Mouse (Mus musculus) embryo, embryonic 11.5 days (tissue): ENCODE data around the gene Ptprg.

Experiments used
- DNase-seq: peaks from one replicate; pipeline ENCODE4 v3.0.0-alpha.2; 2012; ENCODE audit warnings: low read depth, low spot score

Ptprg gene

DNA sequence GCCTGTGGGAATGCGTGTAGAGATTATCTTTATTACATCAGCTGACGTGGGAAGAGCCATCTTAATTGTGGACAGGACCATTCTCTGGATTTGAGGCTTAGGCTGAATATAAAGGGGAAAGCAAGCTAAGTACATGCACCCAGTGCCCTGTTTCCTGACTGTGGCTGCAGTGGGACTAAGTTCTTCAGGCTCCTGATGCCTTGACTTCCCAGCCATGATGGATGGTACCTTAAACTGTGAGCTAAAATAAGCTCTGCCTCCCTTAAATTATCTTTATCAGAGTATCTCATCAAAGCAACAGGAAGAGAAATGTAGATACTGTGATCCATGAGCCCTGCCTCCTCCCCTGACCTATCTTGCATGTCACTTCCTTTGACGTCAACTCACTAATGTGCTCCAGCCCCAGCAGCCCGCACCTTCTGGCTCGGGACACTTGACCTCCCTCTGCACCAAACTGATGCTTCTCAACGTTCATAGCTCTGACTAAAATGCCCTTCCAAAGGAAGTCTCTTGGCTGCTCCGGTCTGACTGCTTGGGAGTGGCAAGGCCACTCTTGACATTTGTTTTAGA lies 578.8 kb downstream of the Ptprg start:
- DNase-seq: no peak

DNA sequence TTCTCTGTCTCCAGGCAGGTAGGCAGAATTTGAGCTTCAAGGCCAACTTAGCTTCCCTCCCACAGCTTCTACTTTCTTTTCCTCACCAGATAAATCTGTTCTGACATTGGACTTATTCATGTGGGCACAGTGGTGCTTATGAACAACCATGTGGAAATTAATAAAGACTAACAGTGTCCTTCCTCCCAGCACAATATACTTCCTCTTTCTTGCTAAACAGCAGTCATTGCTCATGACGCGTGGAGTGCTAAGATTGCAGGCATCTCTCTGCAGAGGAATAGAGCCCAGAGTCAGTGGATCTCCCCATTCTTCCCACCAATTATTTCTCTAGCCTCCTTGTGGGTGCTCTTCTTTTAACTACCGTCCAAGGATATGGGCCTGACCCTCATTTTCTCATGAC lies 579.8 kb downstream of the Ptprg start:
- DNase-seq: no peak

GRCm38 (mm10) chr14:12134504-12134903 lies 581.2 kb downstream of the Ptprg start:
- DNase-seq: no peak

DNA sequence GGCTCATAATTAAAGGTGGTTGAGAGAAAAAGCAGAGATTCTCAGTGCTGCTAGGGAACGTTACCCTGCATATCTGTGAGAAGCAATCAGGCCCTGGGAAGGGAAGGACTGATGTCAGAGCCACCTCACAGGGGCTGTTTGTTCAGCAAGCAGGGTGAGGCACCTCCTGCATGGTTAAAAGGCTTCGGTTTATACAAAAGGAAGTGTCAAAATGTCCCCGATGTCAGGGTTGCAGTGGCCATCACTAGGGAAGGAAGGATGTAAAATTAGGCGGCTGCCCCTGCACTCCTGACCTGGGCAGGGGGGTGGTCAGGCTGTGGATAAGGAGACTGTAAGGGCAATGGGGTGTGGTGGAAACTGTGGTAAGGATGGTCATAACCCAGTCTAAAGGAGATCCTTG lies 583.2 kb downstream of the Ptprg start:
- DNase-seq: no peak

GRCm38 (mm10) chr14:12139643-12140481 lies 586.5 kb downstream of the Ptprg start:
- DNase-seq: peak; percentile 61

DNA sequence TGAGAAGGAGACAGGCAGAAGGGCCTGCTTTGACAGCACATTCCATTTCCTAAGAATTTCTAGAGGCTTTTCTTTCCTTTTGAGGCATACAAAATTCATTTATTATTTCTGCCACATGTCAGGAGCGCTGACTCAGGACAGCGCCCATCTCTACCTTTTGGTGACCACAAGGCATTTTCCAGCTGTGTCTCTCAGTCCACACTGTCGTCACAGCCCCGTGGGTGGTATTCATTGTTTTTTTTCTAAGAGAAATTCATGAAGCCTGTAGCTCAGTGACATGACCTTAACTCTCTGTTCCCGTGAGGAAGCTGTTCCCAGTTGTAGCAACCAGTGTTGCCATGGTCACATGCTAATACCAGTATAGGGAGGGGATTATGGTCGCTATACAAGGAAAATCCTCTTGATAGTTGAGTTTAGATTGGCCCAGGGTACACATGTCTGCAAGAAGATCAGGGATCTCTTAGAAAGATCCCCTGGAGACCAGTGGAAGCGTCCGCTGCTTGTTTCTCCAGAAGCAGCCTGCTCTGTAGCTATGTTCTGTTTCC lies 590.7 kb downstream of the Ptprg start:
- DNase-seq: no peak

DNA sequence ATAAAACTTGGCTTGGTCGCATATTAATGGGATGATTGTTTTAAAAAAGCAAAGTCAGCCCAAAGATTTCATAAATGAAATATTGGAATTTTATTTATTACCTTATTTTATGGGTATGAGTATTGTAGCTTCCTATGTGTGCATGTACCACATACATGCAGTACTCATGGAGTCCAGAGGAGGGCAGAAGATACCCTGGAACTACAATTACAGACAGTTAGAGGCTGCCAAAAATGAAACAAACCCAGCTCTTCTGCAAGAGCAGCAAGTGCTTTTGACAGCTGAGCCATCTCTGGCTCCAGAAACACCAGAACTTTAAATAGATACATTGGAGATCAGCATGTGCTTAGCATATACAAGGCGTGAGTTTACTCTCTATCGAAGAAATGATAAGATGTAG lies 592.6 kb downstream of the Ptprg start:
- no peak for DNase-seq

GRCm38 (mm10) chr14:12149529-12149928 lies 596.2 kb downstream of the Ptprg start:
- no peak for DNase-seq

- peak; percentile 37 for DNase-seq
Measured at GRCm38 (mm10) chr14:12151927-12152326, 598.6 kb downstream of the Ptprg start.

GRCm38 (mm10) chr14:12152748-12153147 lies 599.4 kb downstream of the Ptprg start:
- DNase-seq: no peak

DNA sequence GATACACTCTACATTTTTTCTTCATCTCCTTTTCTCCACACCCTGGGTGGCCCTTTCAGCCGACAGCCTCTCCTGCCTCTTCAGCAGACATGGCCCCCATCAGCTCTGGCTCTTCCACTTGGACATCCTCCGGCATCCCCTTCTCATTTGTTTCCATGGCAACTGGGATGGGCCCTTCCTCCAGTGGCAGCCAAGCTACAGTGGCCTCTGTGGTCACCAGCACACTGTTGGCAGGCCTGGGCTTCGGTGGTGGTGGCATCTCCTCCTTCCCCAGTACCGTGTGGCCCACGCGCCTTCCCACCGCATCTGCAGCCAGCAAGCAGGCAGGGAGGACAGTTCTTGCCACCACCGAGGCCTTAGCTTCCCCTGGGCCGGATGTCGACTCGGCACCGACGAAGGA lies 600.3 kb downstream of the Ptprg start:
- DNase-seq: no peak

DNA sequence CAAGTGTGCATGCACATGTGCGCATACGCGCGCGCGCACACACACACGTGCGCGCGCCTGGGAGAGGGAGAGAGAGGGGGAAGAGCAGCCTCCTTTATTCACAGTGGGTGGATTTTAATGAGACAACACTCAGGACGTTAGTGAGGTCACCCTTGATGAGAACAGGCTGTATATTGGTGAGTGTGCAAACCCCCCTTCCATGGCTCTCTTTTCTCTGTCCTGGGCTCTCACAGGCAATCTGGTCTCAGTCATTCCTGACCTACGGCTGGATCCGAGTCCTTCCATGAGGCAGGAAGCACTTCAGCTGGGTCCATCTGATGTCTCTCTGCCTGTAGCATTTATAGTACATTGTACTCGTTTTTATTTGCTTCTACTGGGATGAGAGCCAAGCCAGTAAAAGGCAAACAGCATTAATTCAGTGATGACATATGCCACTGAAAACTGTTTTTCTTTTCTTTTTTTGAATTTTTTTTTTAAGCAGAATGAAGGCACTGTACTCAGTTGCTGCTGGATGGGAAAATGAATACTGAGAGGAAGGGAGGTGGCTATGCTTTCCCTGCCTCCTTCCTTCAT lies 608.5 kb downstream of the Ptprg start:
- no peak for DNase-seq

- DNase-seq: no peak
Measured at GRCm38 (mm10) chr14:12162331-12162854, 609.1 kb downstream of the Ptprg start.

DNA sequence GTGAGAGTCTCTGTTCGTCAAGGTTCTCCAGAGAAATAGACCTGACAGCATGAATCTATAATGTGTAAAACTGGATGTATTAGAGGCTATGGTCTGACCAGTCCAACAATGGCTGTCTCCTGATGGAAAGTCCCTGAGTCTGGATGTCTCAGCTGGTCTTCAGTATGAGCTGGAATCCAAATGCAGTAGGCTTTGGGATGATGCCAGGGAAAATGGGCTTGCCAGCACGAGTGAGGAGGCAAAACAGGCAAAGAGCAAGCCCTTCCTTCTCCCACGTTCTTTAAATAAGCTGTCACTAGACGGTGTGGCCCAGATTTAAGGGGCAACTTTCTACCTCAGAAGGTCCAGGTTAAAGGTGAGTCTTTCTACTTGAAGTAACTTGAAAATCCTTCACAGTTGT lies 609.9 kb downstream of the Ptprg start:
- no peak for DNase-seq

- no peak for DNase-seq
Measured at GRCm38 (mm10) chr14:12167215-12167614, 613.9 kb downstream of the Ptprg start.

DNA sequence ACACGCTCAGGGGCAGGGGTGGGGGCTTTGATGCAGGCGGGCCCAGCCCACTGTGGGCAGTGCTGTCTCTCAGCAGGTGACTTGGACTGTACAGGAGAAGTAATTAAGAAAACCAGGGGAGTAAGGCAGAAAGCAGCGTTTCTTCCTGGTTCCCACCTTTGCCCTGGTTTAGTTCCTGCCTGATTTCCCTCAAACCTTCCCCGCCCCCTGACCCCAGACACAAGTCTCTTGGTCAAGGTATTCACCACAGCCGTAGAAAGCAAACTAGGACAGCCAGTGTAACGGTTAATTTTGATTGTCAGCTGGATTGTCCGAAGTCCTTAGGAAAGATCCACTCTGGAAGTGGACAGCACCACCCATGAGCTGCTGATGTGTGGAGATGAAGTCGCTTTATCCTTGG lies 614.3 kb downstream of the Ptprg start:
- DNase-seq: no peak

- no peak for DNase-seq
Measured at GRCm38 (mm10) chr14:12177436-12177835, 624.1 kb downstream of the Ptprg start.

DNA sequence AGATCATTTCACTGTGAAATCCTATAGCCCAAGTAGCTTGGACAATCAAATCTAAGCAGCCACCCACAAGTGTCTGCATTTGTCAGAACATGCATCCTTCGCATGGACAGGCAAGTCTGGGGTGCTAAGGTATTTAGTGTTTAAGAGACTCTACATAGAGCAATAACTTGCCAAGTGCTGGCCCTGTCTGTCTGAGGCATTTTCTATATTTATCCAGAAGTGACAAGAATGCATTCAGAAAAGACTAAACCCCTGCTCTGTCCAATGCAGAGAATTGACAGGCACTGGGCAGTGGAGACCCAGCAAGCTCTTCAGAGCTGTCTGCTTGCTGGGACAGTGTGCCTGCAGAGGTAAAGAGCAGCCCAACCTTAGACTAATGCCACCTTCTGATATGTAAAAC lies 625.3 kb downstream of the Ptprg start:
- DNase-seq: no peak

DNA sequence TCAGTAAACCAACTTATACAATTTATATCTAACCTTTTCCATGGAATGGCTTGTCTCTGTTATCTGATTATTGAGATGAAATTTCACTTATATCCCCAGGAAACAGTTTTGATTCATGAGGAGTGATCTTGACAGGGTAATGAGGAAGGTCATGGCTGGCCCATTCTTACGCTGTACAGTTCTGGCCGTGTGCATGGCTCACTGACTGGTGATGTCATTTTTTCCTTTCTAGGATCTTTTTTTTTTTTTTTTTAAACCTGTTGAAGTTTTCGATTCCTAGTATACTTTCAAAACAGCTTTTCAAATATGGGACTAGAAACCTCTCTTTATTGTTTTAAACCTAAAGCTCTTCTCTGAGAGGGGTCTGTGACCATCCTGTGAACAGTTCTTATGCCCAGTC lies 626.8 kb downstream of the Ptprg start:
- no peak for DNase-seq

- DNase-seq: no peak
Measured at GRCm38 (mm10) chr14:12185040-12185439, 631.7 kb downstream of the Ptprg start.

- DNase-seq: no peak
Measured at GRCm38 (mm10) chr14:12188352-12188751, 635.0 kb downstream of the Ptprg start.

- no peak for DNase-seq
Measured at GRCm38 (mm10) chr14:12189266-12189665, 635.9 kb downstream of the Ptprg start.
